Mouse (Mus musculus) left cerebral cortex, postnatal 14 days (tissue): Measurements from ENCODE around the gene Rps24. TPM values are rescaled to one million over a fixed set of nuclear protein-coding genes. Genes with fewer than 3 reads are reported as not detected.
"Not testable (repeated sequence)": the region's sequence is repeated elsewhere in the genome, so short reads cannot be mapped to it uniquely, and the experiment has no call there.

ENCODE experiments used
- DNase-seq, 2 experiments: peaks; one replicate each; pipeline ENCODE4 v3.0.0; 2021 to 2022; ENCODE audit warnings: low spot score in 2 of 2, mixed read lengths in 1 of 2
- intact Hi-C: fragments of 180-260 bp; cut with DNase I; formaldehyde crosslinking; loops from one replicate; pipeline ENCODE4 v1.15.1; 2025
- long read RNA-seq, 2 experiments: library from polyadenylated mRNA; stranded (forward); transcript quantifications; one replicate each; pipeline ENCODE4 v2.0.0; 2021
- total RNA-seq, 2 experiments: library from RNA; stranded (reverse); gene quantifications; 2 replicates each; pipeline ENCODE4 v1.2.3; 2021

Gene Rps24
- total RNA-seq, result 100 to 1,000 TPM; 652 to 714 TPM
- long read RNA-seq, experiment 1, partial matches to known transcripts, result 3 of 12 reads
- long read RNA-seq, experiment 1, other reads (novel, unspliced or antisense), result 7 of 12 reads
- long read RNA-seq, experiment 2, partial matches to known transcripts, result 2 of 9 reads
- long read RNA-seq, experiment 2, other reads (novel, unspliced or antisense), result 7 of 9 reads

GRCm38 (mm10) chr14:24486773-24487227 is at the start of gene Rps24, which contains the start of gene Polr3a:
Rps24 (plus strand) TSS chr14:24487125.
Polr3a (minus strand) TSS chr14:24487058.
- intact Hi-C loops, result loop anchor here (5.0 to 10.0 kb wide), 2 partner anchors 174 to 312 kb away; no protein-coding TSS in a partner anchor
- peak; percentile 93 to 95 for DNase-seq

DNA sequence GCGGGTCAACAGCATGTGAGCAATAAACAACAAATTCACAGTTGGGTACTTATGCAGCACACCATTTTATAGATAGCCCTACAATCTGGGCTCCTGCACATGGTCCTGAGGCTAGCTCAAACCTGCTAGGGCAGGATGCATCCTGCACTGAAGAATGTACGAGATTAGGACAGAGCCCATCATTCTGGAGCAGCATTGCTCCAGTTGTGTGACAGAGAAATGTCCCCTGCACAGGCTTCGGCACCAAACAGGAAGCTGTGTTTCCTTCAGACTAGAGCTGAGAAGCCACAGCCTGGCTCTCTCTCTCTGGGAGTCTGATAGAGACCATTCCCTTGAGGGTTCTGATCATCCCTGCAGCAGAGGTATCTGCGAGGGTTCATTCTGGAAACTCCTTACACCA is 43.4 kb upstream of the Rps24 start:
- intact Hi-C loops, result loop anchor here (5.0 kb wide), 1 partner anchor 56 kb away; no protein-coding TSS in a partner anchor
- DNase-seq, result not testable (repeated sequence)

DNA sequence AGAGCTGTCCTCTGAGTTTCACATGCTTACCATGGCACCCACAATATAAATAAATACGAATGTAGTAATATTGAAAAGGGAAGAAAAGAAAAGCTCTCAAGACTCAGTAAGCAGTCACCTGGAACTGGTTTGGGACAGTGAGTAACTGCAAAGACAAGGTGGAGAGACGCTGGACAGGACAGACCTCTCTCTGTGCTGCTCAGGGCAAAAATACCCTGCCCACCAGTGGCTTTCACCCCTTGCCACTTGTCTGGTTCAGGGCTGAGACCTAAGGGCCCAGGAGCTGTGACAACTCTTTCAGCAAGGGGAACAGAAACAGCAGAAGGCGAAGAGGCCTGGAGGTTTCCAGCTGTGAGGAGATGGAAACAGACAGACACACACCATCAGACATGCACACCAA is 28.7 kb upstream of the Rps24 start:
- no peak for DNase-seq
- intact Hi-C loops, result no loop called here

DNA sequence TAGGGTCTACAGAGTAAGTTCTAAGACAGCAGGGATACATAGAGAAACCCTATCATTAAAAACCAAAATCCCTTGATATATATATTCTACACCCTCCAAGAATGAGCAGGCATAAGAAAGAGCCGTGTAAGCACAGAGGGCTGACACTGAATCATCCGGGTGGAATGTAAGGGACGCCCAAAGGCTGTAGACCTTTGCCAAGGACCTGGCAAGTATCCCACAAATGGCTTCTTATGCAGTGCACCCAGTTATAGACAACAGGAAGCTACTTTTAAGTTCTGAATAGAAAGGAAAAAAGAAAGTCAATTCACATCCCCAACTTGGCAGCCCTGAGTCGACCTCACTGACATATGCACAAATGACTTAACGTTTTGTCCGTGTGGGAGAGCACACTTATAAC is 18.1 kb upstream of the Rps24 start:
- DNase-seq, result no peak
- intact Hi-C loops, result no loop called here

DNA sequence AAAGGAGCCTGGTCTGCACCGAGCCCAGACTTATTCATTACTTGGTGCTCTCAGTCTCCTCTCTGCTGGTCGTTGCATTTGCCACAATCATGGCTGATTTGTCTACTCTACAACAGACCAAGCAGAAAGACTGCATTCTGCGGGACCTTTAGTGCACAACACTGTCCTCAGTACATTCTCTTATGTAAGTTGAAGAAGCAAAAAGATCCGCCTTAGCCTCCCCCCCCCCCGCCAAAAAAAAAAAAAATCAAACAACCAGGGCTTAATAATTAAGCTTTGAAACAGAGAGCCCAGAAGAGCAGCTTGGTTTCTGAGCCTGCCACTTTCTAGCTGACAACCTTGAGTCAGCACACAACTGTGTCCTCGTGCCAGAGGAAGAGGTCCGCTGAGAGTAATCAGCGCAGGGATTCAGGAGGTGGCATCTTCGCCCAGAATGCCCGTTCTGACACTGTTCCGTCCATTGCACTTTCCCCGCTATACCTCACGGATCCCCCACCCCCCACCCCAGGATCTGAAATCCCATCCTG is 621 bp upstream of the Rps24 start:
- DNase-seq, result no peak
- intact Hi-C loops, result loop anchor here (5.0 to 10.0 kb wide), 2 partner anchors 174 to 312 kb away; no protein-coding TSS in a partner anchor

DNA sequence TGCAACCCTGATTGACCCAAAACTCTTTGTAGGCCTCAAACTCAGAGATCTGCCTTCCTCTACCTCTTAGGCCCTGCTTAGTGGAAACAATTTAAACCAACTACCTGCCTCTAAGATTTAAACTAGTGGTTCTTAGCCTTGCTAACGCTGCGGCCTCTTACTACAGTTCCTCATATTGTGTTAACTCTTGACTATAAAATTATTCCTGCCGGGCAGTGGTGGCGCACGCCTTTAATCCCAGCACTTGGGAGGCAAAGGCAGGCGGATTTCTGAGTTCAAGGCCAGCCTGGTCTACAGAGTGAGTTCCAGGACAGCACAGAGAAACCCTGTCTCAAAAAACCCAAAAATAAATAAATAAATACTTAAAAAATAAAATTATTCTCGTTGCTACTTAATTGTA is 2.8 kb downstream of the Rps24 start:
- DNase-seq, result not testable (repeated sequence)
- intact Hi-C loops, result loop anchor here (5.0 to 10.0 kb wide), 3 partner anchors 177 to 885 kb away; no protein-coding TSS in a partner anchor

DNA sequence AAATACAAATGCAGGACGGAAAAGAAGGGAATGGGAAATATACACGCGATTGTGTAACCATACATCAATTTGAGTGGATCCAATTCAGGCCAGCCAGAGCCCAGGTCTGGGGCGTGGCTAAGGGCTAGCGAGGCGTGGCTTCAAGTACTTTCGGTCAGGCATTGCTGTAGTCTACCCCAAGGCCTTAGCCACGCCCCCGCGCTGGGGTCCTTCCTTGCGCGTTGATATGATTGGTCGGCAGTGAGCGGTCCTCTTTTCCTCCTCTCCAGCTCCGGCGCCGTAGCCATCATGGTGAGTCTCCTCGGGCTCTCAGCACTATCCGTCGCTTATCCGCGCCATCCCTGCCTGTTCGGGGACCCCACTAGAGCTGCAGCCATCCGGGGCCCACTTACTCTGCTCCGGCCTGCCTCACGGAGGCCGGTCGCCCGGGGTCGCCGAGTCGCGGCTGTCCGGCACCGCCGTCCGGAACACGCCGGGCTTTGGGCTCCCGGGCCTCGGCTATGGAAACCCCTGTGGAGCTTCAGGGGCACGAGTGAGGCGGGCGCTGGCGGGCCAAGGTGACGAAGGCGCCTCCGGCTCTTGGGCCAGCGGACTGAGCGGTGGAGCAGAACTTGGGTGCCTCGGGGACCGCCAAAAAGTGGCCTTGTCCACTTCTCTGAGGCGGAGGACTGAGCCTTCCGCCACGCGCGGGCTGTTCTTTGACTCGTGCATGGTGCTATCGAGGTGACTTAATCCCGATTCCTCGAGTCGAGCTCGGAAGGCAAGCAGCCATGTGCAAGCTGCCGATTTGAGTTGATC is 3.7 kb downstream of the Rps24 start:
- peak; percentile 99 for DNase-seq
- intact Hi-C loops, result loop anchor here (10.0 kb wide), 1 partner anchor 884 kb away; no protein-coding TSS in a partner anchor

DNA sequence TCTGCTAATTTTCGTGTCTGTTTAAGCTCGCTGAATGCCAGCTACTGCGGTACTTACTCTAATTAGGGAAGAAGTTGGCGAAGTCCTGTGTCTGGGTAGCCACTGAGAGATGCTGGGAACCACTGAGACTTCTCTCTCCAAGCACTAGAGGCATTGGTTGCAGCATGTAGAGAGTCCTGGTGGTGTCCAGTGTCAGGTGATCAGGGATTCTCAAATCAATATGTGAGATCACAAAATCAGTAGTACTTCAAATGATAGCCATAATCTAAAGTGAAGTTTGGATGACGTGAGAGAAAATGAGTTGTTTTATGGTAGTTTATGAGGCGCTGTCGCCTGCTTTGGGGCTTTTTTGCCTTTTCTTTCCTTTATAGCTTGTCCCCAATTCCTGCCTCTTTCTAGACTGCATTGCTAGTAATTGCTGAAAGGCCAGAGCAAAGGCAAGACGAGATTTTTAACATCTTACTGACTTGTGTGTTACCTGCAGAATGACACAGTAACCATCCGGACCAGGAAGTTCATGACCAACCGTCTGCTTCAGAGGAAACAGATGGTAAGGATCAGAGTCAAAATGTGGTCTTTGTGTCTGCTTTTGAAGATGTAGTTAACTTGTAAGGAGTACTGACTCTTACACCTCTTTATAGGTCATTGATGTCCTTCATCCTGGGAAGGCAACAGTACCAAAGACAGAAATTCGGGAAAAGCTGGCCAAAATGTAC is 4.5 kb downstream of the Rps24 start:
- no peak for DNase-seq
- intact Hi-C loops, result loop anchor here (10.0 kb wide), 1 partner anchor 883 kb away; no protein-coding TSS in a partner anchor

DNA sequence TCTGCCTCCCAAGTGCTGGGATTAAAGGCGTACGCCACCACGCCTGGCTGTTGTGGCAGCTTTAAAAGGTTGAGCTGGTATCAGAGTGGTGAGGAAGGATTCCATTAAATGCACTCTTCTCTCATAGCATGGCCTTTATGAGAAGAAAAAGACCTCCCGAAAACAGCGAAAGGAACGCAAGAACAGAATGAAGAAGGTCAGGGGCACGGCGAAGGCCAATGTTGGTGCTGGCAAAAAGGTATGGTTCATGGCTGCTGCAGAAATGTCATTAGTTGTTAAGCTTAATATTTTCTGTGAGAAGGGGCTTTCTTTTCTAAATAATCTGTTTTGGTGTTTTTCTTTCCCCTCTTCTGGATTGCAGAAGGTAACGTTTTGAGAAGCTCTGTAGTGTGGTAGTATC is 6.3 kb downstream of the Rps24 start:
- no peak for DNase-seq
- intact Hi-C loops, result loop anchor here (10.0 kb wide), 1 partner anchor 882 kb away; no protein-coding TSS in a partner anchor

- no peak for DNase-seq
- intact Hi-C loops, result loop anchor here (5.0 to 10.0 kb wide), 2 partner anchors 878 to 1206 kb away; no protein-coding TSS in a partner anchor
Measured at GRCm38 (mm10) chr14:24496507-24496906, 9.6 kb downstream of the Rps24 start.

DNA sequence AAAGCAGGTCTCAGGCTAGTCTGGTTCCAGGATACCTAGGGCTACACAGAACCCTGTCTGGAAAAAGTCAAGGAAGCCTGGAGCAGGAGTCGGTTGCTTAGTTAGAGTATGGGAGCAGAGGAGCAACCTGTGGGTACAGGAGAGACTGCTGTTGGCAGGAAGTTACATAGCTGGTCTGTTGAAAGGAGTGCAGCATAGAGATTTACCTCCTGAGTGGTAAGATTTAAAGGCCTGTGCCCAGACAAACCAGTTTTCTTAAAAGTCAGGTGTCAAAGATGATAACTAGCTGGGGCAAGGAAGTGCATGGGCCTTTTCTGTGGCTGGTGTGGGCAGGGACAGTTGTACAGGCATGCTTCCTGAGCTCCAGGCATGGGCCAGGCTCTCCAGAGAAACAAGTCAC is 10.5 kb downstream of the Rps24 start:
- intact Hi-C loops, result loop anchor here (5.0 to 10.0 kb wide), 2 partner anchors 877 to 1205 kb away; no protein-coding TSS in a partner anchor
- no peak for DNase-seq

- no peak for DNase-seq
- intact Hi-C loops, result loop anchor here (5.0 to 10.0 kb wide), 2 partner anchors 876 to 1204 kb away; no protein-coding TSS in a partner anchor
Measured at GRCm38 (mm10) chr14:24498561-24499255, 11.8 kb downstream of the Rps24 start.

- no peak for DNase-seq
- intact Hi-C loops, result loop anchor here (5.0 to 10.0 kb wide), 2 partner anchors 875 to 1203 kb away; no protein-coding TSS in a partner anchor
Measured at GRCm38 (mm10) chr14:24499478-24499877, 12.6 kb downstream of the Rps24 start.

- intact Hi-C loops, result loop anchor here (2.0 to 10.0 kb wide), 3 partner anchors 151 to 1065 kb away; no protein-coding TSS in a partner anchor
- DNase-seq, result peak; percentile 85 to 89
Measured at GRCm38 (mm10) chr14:24500091-24500844, 13.3 kb downstream of the Rps24 start.

GRCm38 (mm10) chr14:24500845-24501186 is 13.9 kb downstream of the Rps24 start:
- intact Hi-C loops, result loop anchor here (2.0 to 10.0 kb wide), 3 partner anchors 150 to 1064 kb away; no protein-coding TSS in a partner anchor
- no peak for DNase-seq

GRCm38 (mm10) chr14:24501256-24501655 is 14.3 kb downstream of the Rps24 start:
- DNase-seq, result no peak
- intact Hi-C loops, result loop anchor here (2.0 to 10.0 kb wide), 3 partner anchors 150 to 1064 kb away; no protein-coding TSS in a partner anchor

DNA sequence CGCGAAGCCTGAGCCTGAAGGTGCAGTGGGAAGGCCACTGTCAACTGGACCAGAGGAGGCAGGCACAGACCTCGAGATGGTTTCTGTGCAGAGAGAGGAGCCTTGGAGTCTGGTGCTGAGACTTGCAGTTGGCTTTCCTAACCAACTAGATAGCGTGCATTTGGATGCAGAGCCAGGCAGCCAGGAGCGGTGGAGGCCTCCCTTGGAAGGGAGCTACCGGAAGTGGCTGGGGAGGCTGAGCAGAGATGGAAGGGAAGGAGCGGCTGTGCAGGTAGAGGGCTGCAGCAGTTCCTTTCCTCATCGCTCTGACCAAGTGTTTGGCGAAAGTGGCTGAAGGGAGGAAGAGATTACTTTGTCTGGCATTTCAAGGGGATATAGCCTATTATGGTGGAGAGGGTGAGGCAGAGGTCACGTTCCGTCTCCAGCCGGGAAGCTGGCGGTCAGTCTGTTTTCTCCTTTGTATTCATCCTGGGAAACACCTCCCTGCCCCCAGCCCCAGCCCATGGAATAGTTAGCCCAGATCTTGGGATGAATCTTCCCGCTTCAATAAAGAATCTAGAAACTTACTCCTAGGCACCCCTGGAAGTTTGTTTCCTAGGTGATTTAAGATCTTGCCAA is 20.6 kb downstream of the Rps24 start:
- DNase-seq, result no peak
- intact Hi-C loops, result loop anchor here (5.0 to 10.0 kb wide), 2 partner anchors 35 to 257 kb away; no protein-coding TSS in a partner anchor
